Mouse (Mus musculus) kidney, embryonic 15.5 days (tissue): Measurements from ENCODE around the gene Btg2. TPM values are rescaled to one million over a fixed set of nuclear protein-coding genes. Genes with fewer than 3 reads are reported as not detected.

Experiments
- ATAC-seq: fragments of 200-750 bp; cut with Nextera tagmentation; replicated peaks from 2 replicates; pipeline ENCODE4 v1.8.0; 2017; ENCODE audit warnings: moderate TSS enrichment; ENCODE audit not compliant: low FRiP score
- H3K27ac ChIP-seq: fragments of 300-500 bp; sonication (generic); 2 replicates; pipeline ENCODE4 v1.5.1; 2015; ENCODE audit warnings: mild to moderate bottlenecking, inconsistent platforms
- H3K27me3 ChIP-seq: fragments of 300-500 bp; sonication (generic); 2 replicates; pipeline ENCODE4 v1.6.1; 2015; ENCODE audit warnings: inconsistent platforms
- H3K36me3 ChIP-seq: fragments of 300-500 bp; sonication (generic); 2 replicates; pipeline ENCODE4 v1.6.1; 2015; ENCODE audit warnings: inconsistent platforms
- H3K4me1 ChIP-seq: fragments of 300-500 bp; sonication (generic); 2 replicates; pipeline ENCODE4 v1.6.1; 2015; ENCODE audit warnings: inconsistent platforms
- H3K4me2 ChIP-seq: fragments of 300-500 bp; sonication (generic); 2 replicates; pipeline ENCODE4 v1.6.1; 2015; ENCODE audit warnings: moderate library complexity, mild to moderate bottlenecking, inconsistent platforms
- H3K4me3 ChIP-seq: fragments of 300-500 bp; sonication (generic); replicated peaks from 2 replicates; pipeline ENCODE4 v1.5.1; 2015; ENCODE audit warnings: mild to moderate bottlenecking, inconsistent platforms
- H3K9ac ChIP-seq: fragments of 300-500 bp; sonication (generic); 2 replicates; pipeline ENCODE4 v1.6.1; 2015; ENCODE audit warnings: mild to moderate bottlenecking, inconsistent platforms
- H3K9me3 ChIP-seq: fragments of 300-500 bp; sonication (generic); replicated peaks from 2 replicates; pipeline ENCODE4 v1.6.1; 2016; ENCODE audit warnings: inconsistent platforms
- WGBS: fragments of 180-500 bp; shearing (Covaris S2); methylation state at CpG from one replicate; pipeline ENCODE4 v1.1.7; 2015; ENCODE audit warnings: mixed read lengths; 5-methylcytosine and 5-hydroxymethylcytosine counted together
- polyA plus RNA-seq: library from polyadenylated mRNA; unstranded; fragments of >200 nt; fragmentation: Nextera tagmentation; extraction: Ambion mirVana; gene quantifications from 2 replicates; pipeline ENCODE4 v1.2.1, GENCODE M21; 2015

The Btg2 gene
- 31.1 and 32.2 TPM in 2 replicates for polyA plus RNA-seq

DNA sequence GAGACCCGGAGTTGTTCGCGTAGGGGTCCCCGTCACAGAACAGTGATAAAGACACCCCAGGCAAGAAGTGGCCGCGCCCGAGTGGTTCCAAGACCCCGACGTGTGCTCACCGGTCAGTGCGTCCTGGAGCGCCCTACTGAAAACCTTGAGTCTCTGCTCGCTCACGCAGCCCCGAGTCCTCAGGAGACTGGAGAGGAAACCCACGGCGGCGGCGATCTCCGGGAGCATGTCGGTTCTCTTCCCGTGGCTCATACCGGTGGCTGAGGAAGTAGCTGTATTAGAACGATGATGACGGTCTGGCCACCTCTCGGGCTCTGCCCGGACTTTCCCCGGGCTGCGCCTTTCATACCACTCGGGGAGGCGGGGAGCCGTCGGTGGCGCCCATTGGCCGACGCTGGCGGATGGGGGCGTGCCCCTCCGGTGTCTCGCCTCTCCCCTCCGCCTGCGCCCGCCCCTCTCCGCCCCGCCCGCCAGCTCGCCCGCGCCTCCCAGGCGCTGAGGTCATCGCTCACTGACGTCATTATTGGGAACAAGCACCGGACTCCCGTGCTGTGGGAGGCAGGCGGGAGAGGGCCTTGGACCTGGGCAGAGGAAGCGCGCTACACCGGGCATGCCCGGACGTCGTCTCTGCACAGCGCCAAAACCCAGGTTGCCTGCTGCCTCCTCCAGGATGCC lies at the start of gene Btg2:
Gene Btg2, minus strand, starts transcription at position 319 of the 675 bp plus-strand sequence.
- peak within 1 kb of the TSS; percentile 81 for H3K4me2 ChIP-seq
- H3K9me3 ChIP-seq, result no peaks in the 10 kb centered on the region
- H3K4me1 ChIP-seq, result peaks cover 63% of the 10 kb centered on the region
- H3K4me3 ChIP-seq, result peak within 1 kb of the TSS; percentile 64
- H3K9ac ChIP-seq, result peak within 1 kb of the TSS; percentile 67
- H3K27ac ChIP-seq, result peak within 1 kb of the TSS; percentile 89
- H3K36me3 ChIP-seq, result peaks cover 15% of the 10 kb centered on the region
- under 1% methylated on average over 44 of the region's 62 CpGs for WGBS
- peak; percentile 96 for ATAC-seq
- no peaks in the 10 kb centered on the region for H3K27me3 ChIP-seq

DNA sequence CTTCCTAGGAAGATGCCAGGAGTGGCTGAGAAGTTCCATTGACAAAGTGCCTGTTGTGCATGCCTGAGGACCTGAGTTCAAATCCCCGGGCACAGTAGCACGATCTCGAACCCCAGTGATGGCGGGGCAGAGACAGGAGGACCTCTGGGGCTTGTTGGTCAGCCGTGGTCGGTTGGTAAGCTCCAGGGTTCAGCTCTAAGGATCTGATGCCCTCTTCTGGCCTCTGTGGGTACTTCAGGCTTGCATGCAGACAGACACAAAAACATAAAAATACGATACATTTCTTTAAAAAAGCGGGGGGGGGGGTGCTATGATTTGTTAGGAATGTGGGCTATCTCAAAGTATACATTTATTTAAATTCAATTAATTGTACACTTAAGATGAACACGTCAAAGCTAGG lies 43.3 kb upstream of the Btg2 start:
- Histone ChIP-seq H3K9ac (no peak overlapping the region), H3K9me3 (no peaks in the 10 kb centered on the region), H3K36me3 (no peaks in the 10 kb centered on the region), H3K4me3 (no peak overlapping the region), H3K27ac (no peak overlapping the region), H3K4me2 (no peak overlapping the region), H3K27me3 (no peaks in the 10 kb centered on the region), H3K4me1 (no peaks in the 10 kb centered on the region)
- ATAC-seq, result no peak
- 69% methylated on average over 9 of the region's 9 CpGs for WGBS

DNA sequence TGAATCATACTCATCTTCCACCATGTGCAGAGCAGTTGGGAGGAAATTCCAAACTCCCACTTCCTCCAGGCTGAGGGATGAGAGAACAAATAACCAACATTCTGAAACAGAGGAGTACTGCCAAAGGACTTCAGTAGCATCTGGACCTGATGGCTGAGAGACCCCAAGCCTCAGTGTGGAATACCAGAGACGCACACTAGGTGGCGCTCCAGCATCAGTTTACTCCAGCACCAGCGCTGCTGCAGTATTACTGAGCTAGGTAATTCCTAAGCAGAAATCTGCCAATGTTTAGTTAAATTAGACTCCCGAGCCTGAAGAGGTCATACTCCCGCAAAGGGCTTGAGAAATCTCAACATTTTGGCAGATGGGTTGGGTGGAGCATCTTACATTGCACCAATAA lies 41.3 kb upstream of the Btg2 start:
- Histone ChIP-seq H3K9ac (no peak overlapping the region), H3K4me1 (peaks cover 7% of the 10 kb centered on the region), H3K27ac (no peak overlapping the region), H3K9me3 (no peaks in the 10 kb centered on the region), H3K4me3 (no peak overlapping the region), H3K36me3 (no peaks in the 10 kb centered on the region), H3K27me3 (no peaks in the 10 kb centered on the region), H3K4me2 (no peak overlapping the region)
- no peak for ATAC-seq
- WGBS, result 3% methylated on average over 5 of the region's 5 CpGs

DNA sequence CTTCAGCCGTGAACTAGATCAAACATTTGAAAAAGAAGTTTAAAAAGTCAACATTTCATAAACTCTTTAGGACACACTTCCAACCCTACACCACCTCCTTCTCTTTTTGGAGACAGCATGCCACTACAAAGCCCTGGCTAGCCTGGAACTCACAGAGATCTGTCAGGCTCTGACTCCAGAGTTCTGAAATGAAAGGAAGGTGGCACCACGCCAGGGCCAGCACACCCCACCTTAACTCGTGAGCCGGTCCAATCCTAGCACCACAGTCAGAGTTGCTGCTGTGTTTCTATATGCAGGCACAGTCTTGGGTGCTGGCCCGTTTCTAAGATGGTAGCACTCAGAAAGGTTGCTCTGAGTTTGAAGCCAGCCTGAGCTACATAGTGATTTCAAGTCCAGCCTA lies 38.2 kb upstream of the Btg2 start:
- no peak for ATAC-seq
- H3K27me3 ChIP-seq, result no peaks in the 10 kb centered on the region
- no peaks in the 10 kb centered on the region for H3K36me3 ChIP-seq
- no peak overlapping the region for H3K4me3 ChIP-seq
- no peak overlapping the region for H3K9ac ChIP-seq
- WGBS, result 73% methylated on average over 5 of the region's 5 CpGs
- H3K9me3 ChIP-seq, result no peaks in the 10 kb centered on the region
- H3K4me2 ChIP-seq, result no peak overlapping the region
- peaks cover 13% of the 10 kb centered on the region for H3K4me1 ChIP-seq
- H3K27ac ChIP-seq, result no peak overlapping the region

GRCm38 (mm10) chr1:134115424-134115823 lies 36.5 kb upstream of the Btg2 start:
- no peak overlapping the region for H3K4me3 ChIP-seq
- peaks cover 13% of the 10 kb centered on the region for H3K4me1 ChIP-seq
- no peak overlapping the region for H3K27ac ChIP-seq
- H3K36me3 ChIP-seq, result no peaks in the 10 kb centered on the region
- no peaks in the 10 kb centered on the region for H3K9me3 ChIP-seq
- no peak overlapping the region for H3K9ac ChIP-seq
- no peak for ATAC-seq
- H3K27me3 ChIP-seq, result no peaks in the 10 kb centered on the region
- 60% methylated on average over 8 of the region's 8 CpGs for WGBS
- H3K4me2 ChIP-seq, result no peak overlapping the region

DNA sequence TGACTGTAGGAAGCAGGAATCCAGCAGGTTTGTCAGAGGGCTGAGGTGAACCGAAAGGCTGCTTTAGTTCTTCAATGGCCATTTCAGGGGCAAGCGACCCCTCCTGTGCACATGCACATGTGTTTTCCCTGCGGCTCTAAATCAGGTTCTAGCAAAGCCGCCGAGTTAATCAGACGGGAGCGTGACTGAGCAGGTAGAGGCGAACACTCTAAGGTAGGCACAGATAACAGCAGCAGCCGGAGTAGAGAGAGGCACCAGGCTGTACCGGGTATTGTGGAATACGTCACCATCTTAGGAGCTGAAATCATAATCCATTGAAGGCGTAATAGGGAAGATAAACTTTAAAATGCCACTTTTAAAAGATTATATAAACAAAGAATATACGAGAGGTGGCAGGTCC lies 35.8 kb upstream of the Btg2 start:
- no peak for ATAC-seq
- 76% methylated on average over 13 of the region's 13 CpGs for WGBS
- Histone ChIP-seq H3K4me1 (peaks cover 13% of the 10 kb centered on the region), H3K9ac (no peak overlapping the region), H3K27me3 (no peaks in the 10 kb centered on the region), H3K27ac (no peak overlapping the region), H3K36me3 (no peaks in the 10 kb centered on the region), H3K4me3 (no peak overlapping the region), H3K9me3 (no peaks in the 10 kb centered on the region), H3K4me2 (no peak overlapping the region)

- Histone ChIP-seq H3K27ac (no peak overlapping the region), H3K4me2 (no peak overlapping the region), H3K36me3 (no peaks in the 10 kb centered on the region), H3K4me1 (peaks cover 13% of the 10 kb centered on the region), H3K27me3 (no peaks in the 10 kb centered on the region), H3K9me3 (no peaks in the 10 kb centered on the region), H3K9ac (no peak overlapping the region), H3K4me3 (no peak overlapping the region)
- WGBS, result 81% methylated on average over 7 of the region's 7 CpGs
- no peak for ATAC-seq
Observed at GRCm38 (mm10) chr1:134114018-134114417, 35.1 kb upstream of the Btg2 start.

DNA sequence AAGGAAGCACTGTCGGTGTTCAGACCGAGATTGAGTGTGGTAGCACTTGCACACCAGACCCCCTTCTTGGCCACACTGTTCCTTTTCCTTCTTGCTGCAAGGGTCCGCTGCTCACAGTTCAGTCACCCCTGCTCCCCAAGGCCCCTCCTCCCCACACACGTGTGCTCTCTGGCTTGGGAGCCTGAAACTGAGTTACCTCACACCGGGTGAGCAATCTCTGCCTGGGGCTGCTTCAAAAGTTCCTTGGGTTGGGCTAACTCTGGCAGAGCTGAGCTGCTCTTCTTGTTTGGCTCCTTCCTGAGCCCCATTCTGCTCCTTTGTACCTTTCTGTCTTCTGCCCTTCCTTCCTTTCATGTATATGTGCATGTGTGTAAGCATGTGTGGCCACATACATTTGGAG lies 34.6 kb upstream of the Btg2 start:
- no peak overlapping the region for H3K9ac ChIP-seq
- no peaks in the 10 kb centered on the region for H3K27me3 ChIP-seq
- no peak overlapping the region for H3K4me2 ChIP-seq
- WGBS, result 55% methylated on average over 5 of the region's 5 CpGs
- no peaks in the 10 kb centered on the region for H3K36me3 ChIP-seq
- no peak overlapping the region for H3K27ac ChIP-seq
- H3K9me3 ChIP-seq, result no peaks in the 10 kb centered on the region
- peaks cover 13% of the 10 kb centered on the region for H3K4me1 ChIP-seq
- H3K4me3 ChIP-seq, result no peak overlapping the region
- peak; percentile 31; the same call in 1 of the 2 replicates for ATAC-seq

DNA sequence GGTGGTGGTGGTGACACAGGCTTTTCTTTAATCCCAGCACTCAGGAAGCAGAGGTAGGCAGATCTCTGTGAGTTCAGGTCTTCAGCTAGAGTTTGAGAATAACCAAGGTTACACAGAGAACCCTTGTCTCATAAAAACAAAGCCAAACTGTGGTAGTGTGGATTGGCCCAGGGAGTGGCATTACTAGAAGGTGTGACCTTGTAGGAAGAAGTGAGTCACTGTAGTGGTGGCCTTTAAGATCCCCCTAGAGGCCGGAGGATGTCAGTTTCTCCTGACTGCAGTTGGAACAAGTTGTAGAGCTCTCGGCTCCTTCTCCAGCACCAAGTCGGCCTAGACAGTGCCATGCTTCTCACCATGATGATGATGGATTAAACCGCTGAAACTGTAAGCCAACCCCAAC lies 32.1 kb upstream of the Btg2 start, which contains the start of gene Chit1:
Gene Chit1, plus strand, starts transcription at position 264 of the 400 bp plus-strand sequence.
- Histone ChIP-seq H3K9ac (no peak within 1 kb of the TSS), H3K27me3 (no peaks in the 10 kb centered on the region), H3K4me3 (no peak within 1 kb of the TSS), H3K9me3 (no peaks in the 10 kb centered on the region), H3K27ac (no peak within 1 kb of the TSS), H3K36me3 (no peaks in the 10 kb centered on the region), H3K4me2 (no peak within 1 kb of the TSS), H3K4me1 (peaks cover 13% of the 10 kb centered on the region)
- no peak for ATAC-seq
- 81% methylated on average over 4 of the region's 4 CpGs for WGBS

- peaks cover 8% of the 10 kb centered on the region for H3K4me1 ChIP-seq
- H3K27me3 ChIP-seq, result no peaks in the 10 kb centered on the region
- H3K4me2 ChIP-seq, result no peak overlapping the region
- ATAC-seq, result no peak
- 86% methylated on average over 5 of the region's 5 CpGs for WGBS
- no peaks in the 10 kb centered on the region for H3K36me3 ChIP-seq
- no peak overlapping the region for H3K27ac ChIP-seq
- no peak overlapping the region for H3K4me3 ChIP-seq
- no peak overlapping the region for H3K9ac ChIP-seq
- no peaks in the 10 kb centered on the region for H3K9me3 ChIP-seq
Observed at GRCm38 (mm10) chr1:134110449-134110848, 31.5 kb upstream of the Btg2 start.

GRCm38 (mm10) chr1:134110015-134110414 lies 31.1 kb upstream of the Btg2 start:
- H3K4me2 ChIP-seq, result no peak overlapping the region
- H3K9ac ChIP-seq, result no peak overlapping the region
- no peaks in the 10 kb centered on the region for H3K9me3 ChIP-seq
- peaks cover 5% of the 10 kb centered on the region for H3K4me1 ChIP-seq
- ATAC-seq, result no peak
- no peak overlapping the region for H3K4me3 ChIP-seq
- 95% methylated on average over 3 of the region's 3 CpGs for WGBS
- no peak overlapping the region for H3K27ac ChIP-seq
- H3K27me3 ChIP-seq, result no peaks in the 10 kb centered on the region
- H3K36me3 ChIP-seq, result no peaks in the 10 kb centered on the region

DNA sequence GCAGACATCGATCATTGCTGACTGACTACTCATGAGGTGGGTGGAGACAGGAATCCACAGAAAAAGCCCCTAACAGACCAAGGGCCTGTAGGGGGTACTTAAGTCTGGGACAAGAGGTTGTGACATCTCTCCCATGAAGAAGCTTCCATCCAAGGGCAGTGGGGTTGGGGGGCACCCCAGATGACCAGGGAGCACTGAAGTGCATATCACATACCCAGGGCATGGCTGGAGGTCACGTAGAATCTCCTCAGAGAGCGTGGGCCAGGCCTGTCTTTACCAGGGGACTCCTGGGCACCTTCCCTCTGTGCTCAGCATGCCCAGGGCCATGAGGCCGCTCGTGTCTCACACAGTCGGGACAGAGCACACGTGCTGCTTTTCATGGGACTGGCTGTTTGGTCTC lies 28.9 kb upstream of the Btg2 start:
- no peaks in the 10 kb centered on the region for H3K9me3 ChIP-seq
- H3K4me1 ChIP-seq, result 0 out of 2 replicates have a peak, but pooled peaks cover 4% of the 10 kb centered on the region
- H3K27me3 ChIP-seq, result no peaks in the 10 kb centered on the region
- H3K9ac ChIP-seq, result no peak overlapping the region
- H3K4me3 ChIP-seq, result no peak overlapping the region
- WGBS, result 86% methylated on average over 7 of the region's 7 CpGs
- H3K27ac ChIP-seq, result no peak overlapping the region
- H3K4me2 ChIP-seq, result no peak overlapping the region
- H3K36me3 ChIP-seq, result no peaks in the 10 kb centered on the region
- ATAC-seq, result no peak

GRCm38 (mm10) chr1:134106719-134107118 lies 27.8 kb upstream of the Btg2 start:
- Histone ChIP-seq H3K4me2 (no peak overlapping the region), H3K4me1 (0 out of 2 replicates have a peak, but pooled peaks cover 4% of the 10 kb centered on the region), H3K36me3 (no peaks in the 10 kb centered on the region), H3K4me3 (no peak overlapping the region), H3K27ac (no peak overlapping the region), H3K9ac (no peak overlapping the region), H3K9me3 (no peaks in the 10 kb centered on the region), H3K27me3 (no peaks in the 10 kb centered on the region)
- peak; percentile 20; the same call in 1 of the 2 replicates for ATAC-seq
- 4% methylated on average over 5 of the region's 5 CpGs for WGBS
